Mouse (Mus musculus) frontal cortex, postnatal 10 days (tissue): ENCODE data around the gene Myd88.
"Not testable (repeated sequence)": the region's sequence is repeated elsewhere in the genome, so short reads cannot be mapped to it uniquely, and the experiment has no call there.

ENCODE experiments used
- DNase-seq, 2 experiments: peaks; one replicate each; pipeline ENCODE4 v3.0.0; 2022; ENCODE audit warnings: low spot score in 2 of 2, mixed read lengths in 1 of 2

Myd88 gene

DNA sequence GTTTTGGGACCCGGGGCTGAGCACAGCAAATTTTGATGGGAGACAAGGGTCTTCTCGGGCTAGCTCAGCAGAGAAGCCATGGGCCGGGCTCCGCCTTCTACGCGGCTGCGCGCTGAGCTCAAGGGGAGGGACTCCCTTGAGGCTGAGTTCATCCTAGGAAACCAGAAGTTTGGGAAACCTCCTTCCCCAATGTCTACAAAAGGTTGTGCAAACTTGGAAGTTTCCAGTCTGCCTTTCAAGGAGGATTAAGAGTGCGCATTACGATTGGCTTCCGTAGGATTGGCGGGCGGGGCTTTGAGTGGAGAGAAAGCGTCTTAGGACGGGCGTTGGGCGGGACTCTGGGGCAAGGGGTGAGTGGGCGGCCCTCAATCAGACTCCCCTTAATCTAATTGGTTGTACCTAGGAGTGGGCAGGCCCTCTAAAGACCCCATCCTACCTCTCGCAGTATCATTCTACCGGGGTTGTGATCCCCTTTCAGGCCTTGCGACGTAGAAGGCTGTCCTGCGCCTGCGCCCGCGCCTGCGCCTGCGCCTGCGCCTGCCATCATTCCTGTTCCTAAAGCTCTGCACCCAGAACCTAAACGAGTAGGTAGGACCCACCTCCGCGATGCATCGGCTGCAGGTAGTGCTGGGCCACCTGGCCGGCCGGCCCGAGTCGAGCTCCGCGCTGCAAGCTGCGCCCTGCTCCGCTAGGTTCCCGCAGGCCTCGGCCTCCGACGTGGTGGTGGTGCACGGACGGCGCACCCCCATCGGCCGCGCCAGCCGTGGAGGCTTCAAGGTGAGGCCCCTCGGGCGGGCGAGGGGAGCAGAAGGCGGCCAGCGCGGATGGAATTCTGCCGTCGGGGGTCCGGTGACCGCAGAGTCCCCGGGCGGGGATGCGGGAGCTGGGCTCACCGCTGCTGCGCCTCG is at the start of gene Myd88:
Myd88 (minus strand) TSS at position 503 of the 908 bp plus-strand sequence.
- peak; percentile 95 to 96 for DNase-seq

DNA sequence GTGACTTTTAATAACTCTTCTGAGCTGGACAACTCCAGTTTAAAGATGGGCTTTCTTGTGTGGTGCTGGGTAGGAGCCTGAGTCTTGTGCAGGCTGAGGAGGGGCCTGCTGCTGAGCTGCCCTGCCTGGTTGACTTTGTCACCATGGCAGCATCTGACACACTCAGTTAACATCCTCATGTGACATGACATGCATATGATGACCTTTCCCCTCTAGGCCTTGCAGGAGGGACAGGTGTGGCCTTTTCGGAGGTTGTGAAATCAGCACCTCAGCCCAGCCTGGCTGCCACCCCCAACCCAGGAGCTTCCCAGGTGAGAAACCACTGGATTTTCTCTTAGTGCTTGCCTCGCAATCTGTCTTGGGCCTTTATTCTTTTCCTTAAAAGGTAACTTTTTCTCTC is 49.0 kb upstream of the Myd88 start:
- no peak for DNase-seq

DNA sequence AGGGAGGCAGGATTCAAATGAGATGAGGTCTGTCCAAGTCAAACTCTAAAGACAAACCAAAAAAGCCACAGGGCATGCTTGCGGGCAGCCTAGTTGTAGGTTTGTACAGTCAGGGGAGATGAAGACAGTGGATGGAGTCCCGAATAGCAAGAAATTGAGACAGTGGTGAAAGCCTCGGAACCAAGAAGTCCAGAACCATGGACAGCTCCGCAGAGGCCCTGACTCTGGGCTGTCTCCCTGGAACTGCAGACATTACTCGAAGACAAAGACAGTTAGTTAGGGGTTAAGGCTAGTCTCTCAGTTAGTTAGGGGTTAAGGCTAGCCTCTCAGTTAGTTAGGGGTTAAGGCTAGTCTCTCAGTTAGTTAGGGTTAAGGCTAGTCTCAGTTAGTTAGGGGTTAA is 47.7 kb upstream of the Myd88 start:
- DNase-seq, result no peak

DNA sequence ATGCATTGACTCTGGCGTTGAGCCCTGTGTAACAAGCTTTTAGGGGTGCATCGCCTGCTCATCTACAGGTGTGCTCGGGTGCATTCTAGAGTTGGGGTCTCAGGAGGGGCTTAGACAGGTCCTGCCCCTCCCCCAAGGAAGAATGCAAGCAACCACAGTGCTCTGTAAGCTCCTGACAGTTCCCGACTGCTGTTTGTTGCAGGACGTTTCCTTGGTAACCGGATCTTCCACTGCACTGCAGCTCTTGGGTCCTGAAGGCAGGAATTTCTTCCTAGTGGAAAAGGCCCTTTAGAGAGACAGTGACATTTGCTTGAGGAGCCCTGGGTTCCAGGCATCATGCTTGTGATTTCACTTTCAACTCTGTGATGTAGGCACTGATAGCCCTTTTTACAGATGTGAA is 41.4 kb upstream of the Myd88 start:
- DNase-seq, result no peak

DNA sequence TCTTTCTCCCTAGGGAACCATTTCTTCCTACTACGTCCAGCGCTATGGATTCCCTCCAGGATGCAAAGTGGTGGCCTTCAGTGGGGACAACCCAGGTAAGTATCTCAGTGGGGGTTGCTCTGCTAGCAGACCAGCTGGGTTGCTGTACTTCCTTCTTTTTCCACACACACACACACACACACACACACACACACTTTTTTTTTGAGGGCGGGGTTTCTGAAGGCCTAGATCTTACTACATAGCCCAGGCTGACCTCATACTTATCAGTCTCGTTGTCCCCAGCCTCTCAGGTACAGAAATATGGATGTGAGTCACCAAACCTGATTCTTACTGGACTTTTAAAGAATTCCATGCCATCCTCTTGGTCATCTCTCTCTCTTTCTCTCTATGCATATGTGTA is 37.0 kb upstream of the Myd88 start:
- DNase-seq, result no peak

DNA sequence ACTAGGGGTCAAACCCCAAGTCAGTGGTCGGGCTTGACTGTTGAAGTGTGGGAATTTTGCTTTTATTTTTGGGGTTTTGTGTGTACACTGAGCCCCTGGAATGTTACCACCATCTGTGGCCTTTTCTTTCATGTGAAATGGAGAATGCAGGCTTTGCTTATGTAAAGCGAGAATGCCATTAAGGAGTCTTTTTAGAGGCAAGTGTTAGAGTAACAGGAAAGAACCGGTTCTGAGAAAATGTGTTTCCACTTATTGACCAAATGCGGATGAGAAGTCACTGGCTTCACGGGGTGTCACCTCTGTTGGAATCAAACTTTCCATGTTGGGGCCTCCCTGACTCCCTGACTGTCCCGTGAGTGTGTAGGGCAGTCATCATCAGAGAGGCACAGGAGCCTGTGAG is 34.3 kb upstream of the Myd88 start:
- DNase-seq, result no peak

DNA sequence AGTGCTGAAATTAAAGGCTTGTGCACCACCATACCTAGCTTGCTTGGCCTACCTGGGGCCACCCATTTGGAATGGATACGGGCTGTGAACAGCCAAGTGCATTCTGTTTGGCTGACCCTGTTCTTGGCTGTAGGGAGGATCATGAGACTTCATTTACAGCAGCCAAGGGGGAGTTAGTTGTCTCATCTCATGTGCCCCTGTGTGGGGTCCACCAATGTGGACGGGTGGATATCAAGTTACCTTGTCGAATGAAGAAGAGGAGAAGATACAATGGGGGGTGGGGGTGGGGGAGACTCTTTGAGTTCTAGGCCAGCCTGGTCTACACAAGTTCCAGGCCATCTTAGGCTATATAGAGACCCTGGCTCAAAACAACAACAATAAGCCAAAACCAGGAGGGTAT is 33.8 kb upstream of the Myd88 start:
- DNase-seq, result no peak

DNA sequence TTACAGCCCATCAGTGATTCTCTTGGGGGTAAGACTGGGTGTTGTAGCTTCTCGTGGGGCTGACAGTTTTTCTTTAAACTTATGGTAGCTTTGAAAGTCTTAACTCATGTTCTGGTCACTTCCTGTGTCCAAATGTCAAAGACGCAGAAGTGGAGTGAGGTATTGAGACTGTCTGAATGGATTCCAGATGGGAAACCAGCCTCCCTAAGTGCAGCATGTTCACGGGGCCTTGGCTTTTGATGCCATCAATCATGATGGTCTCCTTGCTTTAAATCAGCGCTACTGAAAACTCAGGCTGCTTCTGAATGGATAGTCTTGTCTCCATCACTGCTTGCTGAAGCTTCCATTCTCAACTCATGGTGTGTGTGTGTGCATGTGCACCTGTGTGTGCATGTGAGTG is 30.0 kb upstream of the Myd88 start:
- no peak for DNase-seq

DNA sequence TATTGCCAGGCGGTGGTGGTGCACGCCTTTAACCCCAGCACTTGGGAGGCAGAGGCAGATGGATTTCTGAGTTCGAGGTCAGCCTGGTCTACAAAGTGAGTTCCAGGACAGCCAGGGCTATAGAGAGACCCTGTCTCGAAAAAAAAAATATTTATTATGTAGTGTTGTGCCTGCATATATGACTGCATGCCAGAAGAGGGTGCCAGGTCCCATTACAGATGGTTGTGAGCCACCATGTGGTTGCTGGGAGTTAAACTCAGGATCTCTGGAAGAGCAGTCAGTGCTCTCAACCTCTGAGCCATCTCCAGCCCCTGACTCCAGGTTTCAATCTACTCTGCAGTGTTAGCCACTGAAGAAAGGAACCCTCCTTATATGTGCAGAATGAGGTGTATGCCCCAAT is 29.6 kb upstream of the Myd88 start:
- DNase-seq, result not testable (repeated sequence)

DNA sequence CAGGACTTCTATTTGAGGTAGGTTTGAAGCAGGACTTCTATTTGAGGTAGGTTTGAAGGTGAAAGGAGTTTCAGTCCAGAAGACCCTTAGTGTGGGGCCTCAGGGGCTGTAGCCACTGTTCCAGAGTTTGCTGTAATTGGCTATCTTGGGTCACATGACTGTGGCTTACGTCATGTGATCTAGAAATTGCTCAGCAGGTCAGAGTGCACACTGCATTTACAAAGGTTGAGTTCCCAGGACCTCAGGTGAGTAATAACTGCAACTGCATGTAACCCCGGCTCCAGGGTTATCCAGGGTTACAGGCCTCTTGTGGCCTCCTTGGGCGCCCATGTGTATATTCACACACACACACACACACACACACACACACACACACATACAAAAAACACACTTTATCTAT is 27.2 kb upstream of the Myd88 start:
- DNase-seq, result no peak

DNA sequence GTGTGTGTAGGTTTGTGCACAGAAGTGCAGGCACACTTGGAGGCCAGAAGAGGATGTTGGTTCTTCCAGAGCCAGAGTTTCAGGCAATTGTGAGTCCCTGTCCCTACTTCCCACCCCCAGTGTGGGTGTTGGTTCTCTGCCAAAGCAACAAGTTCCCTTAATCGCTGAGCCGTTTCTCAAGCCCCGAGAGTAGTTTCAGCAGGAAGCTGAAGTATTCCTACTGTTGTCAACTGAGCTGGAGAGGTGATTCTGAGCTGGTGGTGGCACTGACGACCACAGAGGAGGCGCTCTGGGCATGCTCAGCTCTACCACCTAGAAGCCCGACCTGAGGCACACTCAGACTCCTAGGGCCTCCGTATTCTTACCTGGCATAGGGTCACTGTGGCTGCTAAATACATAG is 24.1 kb upstream of the Myd88 start, which contains the start of gene Slc22a14:
Slc22a14 (minus strand) TSS at position 270 of the 400 bp plus-strand sequence.
- no peak for DNase-seq

DNA sequence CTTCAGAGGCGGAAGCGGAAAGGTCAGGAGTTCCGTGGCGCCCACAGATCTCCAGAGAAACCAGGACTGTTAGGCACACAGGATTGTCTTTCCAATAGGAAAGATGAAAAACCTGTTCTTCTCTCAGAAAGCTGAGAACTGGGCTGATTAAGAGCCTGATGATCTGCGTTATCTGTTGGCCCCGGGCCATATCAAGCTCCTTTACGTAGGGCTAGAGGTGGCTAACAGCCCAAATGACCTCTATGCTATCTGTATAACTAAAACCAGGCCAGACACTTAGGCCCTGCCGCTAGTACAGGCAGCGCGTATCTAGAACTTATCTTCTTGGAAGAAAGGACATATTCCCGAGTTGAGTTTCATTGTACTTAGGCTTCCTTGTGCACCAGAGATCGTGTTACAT is 22.0 kb upstream of the Myd88 start:
- no peak for DNase-seq

DNA sequence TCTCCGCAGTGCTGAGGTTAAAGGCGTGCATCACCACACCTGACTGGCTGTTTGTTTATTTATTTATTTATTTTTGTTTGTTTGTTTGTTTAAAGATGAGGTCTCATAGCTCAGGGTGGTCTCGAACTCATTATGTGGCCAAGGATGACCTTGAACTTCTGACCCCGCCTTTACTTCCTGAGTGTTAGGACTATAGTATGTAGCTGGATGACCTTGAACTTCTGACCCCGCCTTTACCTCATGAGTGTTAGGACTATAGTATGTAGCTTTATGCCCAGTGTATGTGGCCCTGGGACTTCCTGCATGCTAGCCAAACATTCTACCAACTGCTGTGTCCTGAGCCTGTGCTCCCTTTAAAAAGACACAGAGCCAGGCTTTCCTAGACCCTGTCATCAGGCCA is 20.2 kb upstream of the Myd88 start:
- no peak for DNase-seq

DNA sequence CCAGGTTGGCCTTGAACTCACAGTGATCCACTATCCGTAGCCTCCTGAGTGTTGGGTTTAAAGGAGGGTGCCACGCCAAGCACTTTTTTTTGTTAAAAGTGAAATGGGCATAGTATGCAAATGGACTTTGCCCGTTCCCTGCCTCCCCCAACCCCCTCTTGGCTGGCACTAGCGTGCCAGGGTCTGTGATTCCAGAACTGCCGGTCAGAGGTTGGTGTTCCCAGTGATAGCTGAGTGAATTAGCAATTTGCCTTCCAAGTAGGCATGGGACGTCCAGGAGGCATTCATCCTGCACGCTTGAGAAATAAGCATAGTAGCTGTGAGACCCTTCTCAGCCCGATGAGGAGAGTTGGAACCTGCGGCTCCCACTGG is 16.8 kb upstream of the Myd88 start:
- DNase-seq, result no peak

DNA sequence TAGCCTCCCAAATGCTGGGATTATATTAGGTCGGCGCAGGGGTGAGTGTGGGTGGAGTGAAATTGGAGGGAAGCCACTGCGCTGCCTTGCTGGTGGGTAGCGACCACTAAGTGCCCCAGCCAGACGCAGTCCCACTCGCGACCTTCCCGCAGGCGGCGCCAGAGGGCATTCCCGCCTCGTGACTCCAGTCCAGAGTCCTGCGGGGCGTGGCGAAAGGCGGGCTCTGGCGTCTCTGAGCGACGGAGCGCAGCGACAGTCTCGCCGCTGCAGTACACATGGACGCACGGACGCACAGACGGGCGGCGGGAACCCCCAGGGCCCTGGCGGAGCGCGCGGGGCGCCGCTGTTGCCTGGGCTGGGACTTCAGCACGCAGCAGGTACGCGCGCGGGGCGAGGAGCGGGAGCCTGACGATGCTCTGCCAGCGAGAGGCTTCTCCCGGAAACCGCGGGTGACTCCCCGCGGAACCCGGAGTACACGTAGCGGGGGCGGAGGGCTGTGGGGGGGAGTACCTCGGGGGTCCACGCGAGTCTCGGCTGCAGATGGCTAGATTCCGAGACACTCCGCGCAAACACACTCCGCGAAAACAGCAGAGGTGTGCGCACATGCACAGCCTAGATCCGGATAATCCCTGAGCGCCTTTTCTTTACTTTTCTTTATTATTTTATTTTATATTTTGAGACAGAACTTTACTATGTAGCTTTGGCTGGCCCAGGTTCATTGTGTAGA is 16.3 kb upstream of the Myd88 start, which contains the start of gene Xylb:
Xylb (plus strand) TSS at position 51 of the 727 bp plus-strand sequence.
- DNase-seq, result peak; percentile 74 to 86

DNA sequence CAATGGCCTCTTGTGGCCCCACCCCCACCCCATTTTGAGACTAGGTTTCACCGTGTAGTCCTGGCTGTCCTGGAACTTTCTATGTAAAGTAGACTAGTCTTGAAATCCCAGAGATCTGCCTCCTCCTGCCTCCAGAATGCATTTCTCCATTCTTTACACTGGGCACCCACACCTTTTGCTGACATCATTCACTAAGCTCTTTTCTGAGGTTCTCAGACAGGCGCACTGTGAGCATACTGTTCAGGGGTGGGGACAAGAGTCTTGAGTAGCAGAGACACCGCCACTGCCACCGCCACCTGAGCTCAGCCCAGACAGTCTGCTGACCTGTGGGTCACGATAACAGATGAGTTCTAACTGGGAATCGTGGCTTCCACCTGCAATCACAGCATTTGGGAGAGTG is 14.7 kb upstream of the Myd88 start:
- no peak for DNase-seq

DNA sequence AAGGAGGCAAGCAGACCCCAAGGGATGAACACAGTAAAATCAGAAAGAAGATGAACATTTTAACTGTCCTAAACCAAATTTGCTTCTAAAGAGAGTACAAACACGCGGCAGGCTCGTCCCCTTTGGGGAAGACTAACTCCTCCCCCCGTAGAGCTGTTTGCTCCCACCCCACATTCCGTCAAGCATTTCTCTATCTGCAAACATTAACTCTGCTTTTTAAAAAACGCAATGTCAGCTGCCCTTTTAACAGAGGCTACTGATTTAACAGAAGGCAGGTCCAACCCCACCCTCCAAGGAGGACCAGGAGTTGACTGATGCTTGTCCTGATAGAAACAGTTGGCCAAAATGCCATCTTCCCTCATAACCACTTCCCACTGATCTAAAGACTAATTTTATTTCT is 12.7 kb upstream of the Myd88 start:
- no peak for DNase-seq

DNA sequence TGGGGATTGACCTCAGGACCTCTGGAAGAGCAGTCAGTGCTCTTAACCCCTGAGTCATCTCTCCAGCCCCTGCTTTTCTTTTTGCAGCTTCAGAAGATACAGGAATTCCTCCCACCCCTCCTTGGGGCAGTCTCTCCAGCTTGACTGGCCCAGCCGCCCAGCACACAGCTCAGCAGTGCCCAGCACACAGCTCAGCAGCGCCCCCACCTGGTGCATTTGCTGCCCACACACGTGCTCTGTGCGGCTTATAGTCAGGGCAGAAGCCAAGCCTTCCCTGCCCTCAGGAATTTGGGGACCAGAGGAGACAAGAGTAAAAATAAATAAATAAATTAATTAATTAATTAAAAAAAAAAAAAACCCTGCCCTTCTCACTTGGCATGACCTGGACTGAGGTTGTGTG is 10.8 kb upstream of the Myd88 start:
- DNase-seq, result peak; percentile 61 to 67

DNA sequence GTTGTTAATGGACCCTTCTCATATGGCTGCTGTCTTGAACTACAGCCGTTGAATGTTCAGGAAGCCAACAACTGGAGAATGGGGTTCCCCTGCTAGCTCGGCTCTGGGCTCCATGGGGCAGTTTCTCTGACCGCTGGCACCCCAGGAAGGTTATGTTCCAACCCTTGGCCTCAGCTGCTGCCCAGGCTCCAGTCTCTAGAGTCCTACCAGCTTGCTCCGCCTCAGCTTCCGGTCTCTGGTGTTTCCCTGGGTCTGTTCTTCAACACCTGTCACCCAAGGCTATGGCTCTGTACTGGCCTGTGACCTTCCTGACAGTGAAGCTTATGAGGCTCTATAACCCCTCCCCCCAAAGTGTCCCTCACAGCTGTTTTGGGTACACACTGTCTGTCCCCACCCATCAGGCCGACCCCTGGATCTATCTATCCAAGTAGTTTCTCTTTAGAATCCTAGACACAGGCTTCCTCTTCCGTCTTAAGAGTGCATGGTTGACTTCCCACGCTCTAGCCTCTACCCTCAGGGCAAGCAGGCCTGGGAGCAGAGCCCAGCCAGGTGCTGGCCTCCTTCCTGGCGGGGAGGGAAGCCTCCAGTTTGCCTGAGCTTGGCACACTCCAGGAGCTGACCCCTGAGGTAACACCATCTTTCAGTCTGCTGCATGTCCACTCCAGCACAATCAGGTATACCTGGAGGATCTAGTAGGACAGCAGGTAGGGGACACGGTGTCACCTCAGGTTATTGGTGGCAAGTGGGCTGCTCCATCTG is 9.9 kb upstream of the Myd88 start:
- DNase-seq, result no peak

DNA sequence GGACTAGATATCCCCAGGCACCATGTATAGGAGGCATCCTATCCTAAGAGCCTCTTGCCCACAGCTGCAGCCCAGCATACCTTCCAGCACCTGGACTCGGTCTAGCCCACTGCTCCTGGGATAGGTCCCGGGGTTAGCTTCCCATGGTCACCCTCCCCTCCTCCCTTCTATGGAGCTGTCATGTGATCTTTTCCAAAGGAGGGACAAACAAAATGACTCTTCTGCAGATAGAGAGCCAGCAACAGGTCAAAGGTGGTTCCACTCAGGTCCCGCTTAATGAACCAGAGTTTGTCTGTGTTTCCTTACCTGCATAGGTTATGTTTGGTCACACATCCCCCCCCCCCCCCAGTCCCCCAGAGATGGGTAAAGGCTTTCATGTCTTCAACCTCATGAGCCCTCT is 9.3 kb upstream of the Myd88 start:
- DNase-seq, result no peak

DNA sequence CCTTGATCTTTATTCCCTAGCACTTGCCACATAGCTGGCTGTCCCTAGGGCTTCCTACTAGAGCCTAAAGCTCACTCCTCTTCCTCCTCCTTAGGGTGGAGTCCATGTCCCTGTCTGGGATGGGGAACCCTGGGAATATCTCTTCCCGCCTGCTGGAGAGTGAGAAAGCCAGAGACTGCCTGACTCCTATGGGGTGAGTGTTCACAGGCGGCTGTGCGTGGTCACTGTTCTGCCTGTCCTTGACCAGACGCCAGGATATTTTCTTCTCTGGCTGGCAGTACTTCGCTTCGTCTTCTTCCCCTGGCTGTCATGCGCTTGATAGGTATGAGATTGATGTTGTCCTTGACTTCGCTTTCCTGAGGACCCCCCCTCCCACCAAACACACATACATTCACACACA is 5.2 kb upstream of the Myd88 start:
- no peak for DNase-seq

DNA sequence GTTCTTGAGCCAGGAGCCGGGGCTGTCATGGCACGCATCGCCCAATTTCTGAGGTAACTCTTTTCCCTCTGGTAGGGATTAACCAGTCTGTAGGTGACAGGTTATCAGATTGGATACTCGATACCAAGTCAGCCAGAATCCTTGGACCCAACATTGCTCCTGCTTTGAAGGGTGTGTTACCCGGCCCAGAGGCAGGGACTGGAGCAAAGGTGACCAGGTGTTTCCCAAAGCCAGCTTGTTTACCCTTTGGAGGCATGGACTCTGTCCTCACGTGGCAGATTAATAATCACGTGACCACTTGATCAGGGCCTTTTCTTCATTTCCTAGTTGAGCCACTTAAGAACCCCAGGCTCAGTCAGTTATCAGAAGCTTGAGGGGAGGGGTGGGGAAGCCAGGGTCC is 1.5 kb upstream of the Myd88 start:
- DNase-seq, result no peak
